9 mouse cellular contexts compared by ENCODE assay signal in genomic region chr9:75609965-75610364, GRCm38 (mm10). TPM values are rescaled to one million over a fixed set of nuclear protein-coding genes. Genes with fewer than 3 reads are reported as not detected.
DNase-seq lines count a peak whose midpoint lies in the region; ATAC-seq and TF ChIP-seq lines count a peak whose summit lies in the region.
"Had no signal": no experiment of that assay in that cellular context is flagged by ENCODE, and none has a peak within 500 bp of the region (broad histone marks: within the 10 kb centered on the region; RNA-seq: fewer than 3 reads in every experiment).

No protein-coding gene starts in this region.

- peak overlapping the region; percentile 98 for H3K4me2 ChIP-seq in heart, embryonic 14.5 days (ENCODE audit: low read length)
- peak overlapping the region; percentile 52 for H3K4me2 ChIP-seq in forebrain, postnatal 0 days (ENCODE audit: low read depth)
- peak overlapping the region; percentile 74 for H3K4me2 ChIP-seq in midbrain, embryonic 12.5 days (replicated peaks)

- H3K9ac ChIP-seq in heart, embryonic 14.5 days (ENCODE audit: low read length) = peak overlapping the region; percentile 71; the same call in 1 of the 2 replicates
- peak overlapping the region; percentile 85 for H3K9ac ChIP-seq in forebrain, postnatal 0 days
- H3K9ac ChIP-seq in midbrain, embryonic 12.5 days (replicated peaks) = peak overlapping the region; percentile 78

- WGBS in heart, embryonic 14.5 days = 25% methylated on average over 16 of the region's 16 CpGs
- WGBS in forebrain, postnatal 0 days = 4% methylated on average over 16 of the region's 16 CpGs
- 16% methylated on average over 16 of the region's 16 CpGs for WGBS in midbrain, embryonic 12.5 days

- H3K4me1 ChIP-seq in heart, embryonic 14.5 days (ENCODE audit: control insufficient read depth in 2 of 2, insufficient read depth in 2 of 2, low read length in 2 of 2) = 0 out of 4 replicates have a peak, but pooled peaks cover 0 to 3% of the 10 kb centered on the region in 2 experiments
- H3K4me1 ChIP-seq in brown adipose tissue, adult 24 weeks (ENCODE audit: control insufficient read depth, insufficient read depth, insufficient read length, low read length) = no peaks in the 10 kb centered on the region
- H3K4me1 ChIP-seq in forebrain, postnatal 0 days (ENCODE audit: insufficient read depth) = peaks cover 5% of the 10 kb centered on the region; the same call in 1 of the 2 replicates
- peaks cover 15% of the 10 kb centered on the region for H3K4me1 ChIP-seq in midbrain, embryonic 12.5 days

- no peak for TF ChIP-seq CTCF in forebrain, postnatal 0 days (IDR thresholded peaks at IDR 0.05; ENCODE audit: low read depth)

- H3K27me3 ChIP-seq in heart, embryonic 14.5 days (ENCODE audit: control insufficient read depth, insufficient read depth, low read length) = no peaks in the 10 kb centered on the region; the same call in 1 of the 2 replicates
- H3K27me3 ChIP-seq in forebrain, postnatal 0 days (ENCODE audit: insufficient read depth, low read length) = no peaks in the 10 kb centered on the region
- H3K27me3 ChIP-seq in midbrain, embryonic 12.5 days = no peaks in the 10 kb centered on the region

- no peak overlapping the region for H3K27ac ChIP-seq in heart, embryonic 14.5 days (replicated peaks in 1 of 2; ENCODE audit: control insufficient read depth in 1 of 2, insufficient read depth in 1 of 2, low read depth in 2 of 2, low read length in 2 of 2)
- no peak overlapping the region for H3K27ac ChIP-seq in brown adipose tissue, adult 24 weeks (replicated peaks; ENCODE audit: low read depth, low read length)
- peak overlapping the region; percentile 88 for H3K27ac ChIP-seq in forebrain, postnatal 0 days (ENCODE audit: low read depth, low read length)
- H3K27ac ChIP-seq in midbrain, embryonic 12.5 days (replicated peaks) = peak overlapping the region; percentile 85

- no peak for DNase-seq in heart, postnatal 10 days
- peak; percentile 68 for DNase-seq in forebrain, postnatal 0 days
- DNase-seq in adrenal gland, postnatal 10 days = no peak
- no peak for DNase-seq in cerebellum, postnatal 4 days (ENCODE audit: low spot score in 2 of 2)

- intact Hi-C loops in heart, postnatal 10 days (cut with DNase I) = no loop called here

- peak overlapping the region in 1 of 2 experiments; percentile 78; a peak in 3 of 4 replicates for H3K4me3 ChIP-seq in heart, embryonic 14.5 days (ENCODE audit: control insufficient read depth in 1 of 2, insufficient read depth in 1 of 2, low read depth in 1 of 2, low read length in 2 of 2)
- H3K4me3 ChIP-seq in brown adipose tissue, adult 24 weeks (ENCODE audit: insufficient read depth, low read depth, low read length) = 0 out of 2 replicates have a peak overlapping the region, but pooled peaks have one; percentile 5
- peak overlapping the region; percentile 81 for H3K4me3 ChIP-seq in forebrain, postnatal 0 days (ENCODE audit: low read depth, low read length)
- H3K4me3 ChIP-seq in midbrain, embryonic 12.5 days = peak overlapping the region; percentile 88

- ATAC-seq in heart, embryonic 14.5 days (ENCODE audit: insufficient number of reproducible peaks, insufficient read depth, low FRiP score, low read depth) = no peak
- peak; percentile 30; the same call in 1 of the 2 replicates for ATAC-seq in forebrain, postnatal 0 days
- ATAC-seq in midbrain, embryonic 12.5 days (ENCODE audit: low FRiP score, low read depth) = no peak
- no peak for ATAC-seq in erythroblast, adult 5-6 weeks (replicated peaks; ENCODE audit: low FRiP score, poor library complexity, severe bottlenecking)

- H3K9me3 ChIP-seq in heart, embryonic 14.5 days (ENCODE audit: control insufficient read depth, low read length) = no peaks in the 10 kb centered on the region
- no peaks in the 10 kb centered on the region for H3K9me3 ChIP-seq in forebrain, postnatal 0 days (ENCODE audit: low read length)
- 0 out of 2 replicates have a peak, but pooled peaks cover 3% of the 10 kb centered on the region for H3K9me3 ChIP-seq in midbrain, embryonic 12.5 days

- no peaks in the 10 kb centered on the region for H3K36me3 ChIP-seq in heart, embryonic 14.5 days (ENCODE audit: control insufficient read depth, insufficient read depth, low read length)
- H3K36me3 ChIP-seq in forebrain, postnatal 0 days (ENCODE audit: insufficient read depth) = 0 out of 2 replicates have a peak, but pooled peaks cover 4% of the 10 kb centered on the region
- H3K36me3 ChIP-seq in midbrain, embryonic 12.5 days = peaks cover 4% of the 10 kb centered on the region; the same call in 1 of the 2 replicates

RNA-seq across cellular contexts. Expression of gene Tmod2, which starts 1.2 kb away (rescaled TPM):
- 3.2 and 4.1 TPM in 2 replicates for polyA plus RNA-seq in heart, embryonic 14.5 days (2014; fragmentation: Nextera tagmentation; extraction: Ambion mirVana)
- 1 to 10 TPM; 5.0 to 6.6 TPM for total RNA-seq in heart, postnatal 10 days (2021)
- 1.9 and 2.0 TPM in 2 replicates for polyA plus RNA-seq in brown adipose tissue, adult 24 weeks (2012; ENCODE audit: insufficient read depth, insufficient read length, missing spikeins)
- total RNA-seq in forebrain, postnatal 0 days (2014; rRNA removed) = 164 and 185 TPM in 2 replicates
- 224 and 406 TPM in 2 replicates for polyA plus RNA-seq in forebrain, postnatal 0 days (2015; fragmentation: Nextera tagmentation; extraction: Ambion mirVana)
- 108 and 111 TPM in 2 replicates for polyA plus RNA-seq in midbrain, embryonic 12.5 days (2016; fragmentation: Nextera tagmentation; extraction: Ambion mirVana)
- not detected in 2 replicates for total RNA-seq in erythroblast, adult 5-6 weeks (2015; ENCODE audit: low replicate concordance)
- not detected in 2 replicates for total RNA-seq in erythroblast, adult 5-6 weeks (2017; ENCODE audit: low replicate concordance)
- 10 to 100 TPM; 17.9 to 25.6 TPM for total RNA-seq in adrenal gland, postnatal 10 days (2021)
- total RNA-seq: MEL had no signal

RNA-seq across cellular contexts. Expression of gene Lysmd2, which starts 15.6 kb away (rescaled TPM):
- polyA plus RNA-seq in heart, embryonic 14.5 days (2014; fragmentation: Nextera tagmentation; extraction: Ambion mirVana) = 20.5 and 21.3 TPM in 2 replicates
- total RNA-seq in heart, postnatal 10 days (2021) = 10 to 100 TPM in 1 of 2 experiments, 1 to 10 TPM in 1; 9.8 to 11.2 TPM
- 8.8 and 9.6 TPM in 2 replicates for polyA plus RNA-seq in brown adipose tissue, adult 24 weeks (2012; ENCODE audit: insufficient read depth, insufficient read length, missing spikeins)
- total RNA-seq in forebrain, postnatal 0 days (2014; rRNA removed) = 36.2 and 44.7 TPM in 2 replicates
- 39.5 and 40.8 TPM in 2 replicates for polyA plus RNA-seq in forebrain, postnatal 0 days (2015; fragmentation: Nextera tagmentation; extraction: Ambion mirVana)
- polyA plus RNA-seq in midbrain, embryonic 12.5 days (2016; fragmentation: Nextera tagmentation; extraction: Ambion mirVana) = 12.9 and 14.5 TPM in 2 replicates
- 2.9 TPM in 1 of 2 replicates, not detected in the other for total RNA-seq in erythroblast, adult 5-6 weeks (2015; ENCODE audit: low replicate concordance)
- total RNA-seq in erythroblast, adult 5-6 weeks (2017; ENCODE audit: low replicate concordance) = 2.1 TPM in 1 of 2 replicates, not detected in the other
- total RNA-seq in adrenal gland, postnatal 10 days (2021) = 10 to 100 TPM; 15.3 to 17.5 TPM
- total RNA-seq: MEL had no signal

RNA-seq across cellular contexts. Expression of gene Tmod3, which starts 50.5 kb away (rescaled TPM):
- 75.0 and 81.6 TPM in 2 replicates for polyA plus RNA-seq in heart, embryonic 14.5 days (2014; fragmentation: Nextera tagmentation; extraction: Ambion mirVana)
- 100 to 1,000 TPM; 112 to 123 TPM for total RNA-seq in heart, postnatal 10 days (2021)
- 27.3 and 29.6 TPM in 2 replicates for polyA plus RNA-seq in brown adipose tissue, adult 24 weeks (2012; ENCODE audit: insufficient read depth, insufficient read length, missing spikeins)
- 50.3 and 55.1 TPM in 2 replicates for total RNA-seq in forebrain, postnatal 0 days (2014; rRNA removed)
- polyA plus RNA-seq in forebrain, postnatal 0 days (2015; fragmentation: Nextera tagmentation; extraction: Ambion mirVana) = 74.0 and 78.6 TPM in 2 replicates
- polyA plus RNA-seq in midbrain, embryonic 12.5 days (2016; fragmentation: Nextera tagmentation; extraction: Ambion mirVana) = 76.4 and 80.8 TPM in 2 replicates
- 17.6 and 20.4 TPM in 2 replicates for total RNA-seq in erythroblast, adult 5-6 weeks (2015; ENCODE audit: low replicate concordance)
- total RNA-seq in erythroblast, adult 5-6 weeks (2017; ENCODE audit: low replicate concordance) = 17.0 and 18.7 TPM in 2 replicates
- 10 to 100 TPM; 87.2 to 89.9 TPM for total RNA-seq in adrenal gland, postnatal 10 days (2021)

Comparison
In these comparisons a context has a peak if more than half of its experiments do, and no peak if none do; other contexts are left out.
1. H3K27ac ChIP-seq: peak in forebrain, postnatal 0 days (single experiment) and midbrain, embryonic 12.5 days (single experiment); none in heart, embryonic 14.5 days (0 of 2) and brown adipose tissue, adult 24 weeks (single experiment).
2. RNA of gene Tmod2, which starts 1.2 kb away (total RNA-seq): 164 to 185 TPM in forebrain, postnatal 0 days, 17.9 to 25.6 TPM in adrenal gland, postnatal 10 days and 5.0 to 6.6 TPM in heart, postnatal 10 days; not detected in erythroblast, adult 5-6 weeks; every median in the first group is over 4 times any median in the second.
3. Peak in every context shown above with its lines, with median percentiles within 50 percentile points of each other: H3K4me2 ChIP-seq and H3K9ac ChIP-seq.